Mouse (Mus musculus) kidney, embryonic 15.5 days (tissue): ENCODE results near the gene Stpg3. TPM values are rescaled to one million over a fixed set of nuclear protein-coding genes. Genes with fewer than 3 reads are reported as not detected.

ENCODE experiments used
- ATAC-seq: fragments of 200-750 bp; cut with Nextera tagmentation; replicated peaks from 2 replicates; pipeline ENCODE4 v1.8.0; 2017; ENCODE audit warnings: moderate TSS enrichment; ENCODE audit not compliant: low FRiP score
- H3K27ac ChIP-seq: fragments of 300-500 bp; sonication (generic); 2 replicates; pipeline ENCODE4 v1.5.1; 2015; ENCODE audit warnings: mild to moderate bottlenecking, inconsistent platforms
- H3K27me3 ChIP-seq: fragments of 300-500 bp; sonication (generic); 2 replicates; pipeline ENCODE4 v1.6.1; 2015; ENCODE audit warnings: inconsistent platforms
- H3K36me3 ChIP-seq: fragments of 300-500 bp; sonication (generic); 2 replicates; pipeline ENCODE4 v1.6.1; 2015; ENCODE audit warnings: inconsistent platforms
- H3K4me1 ChIP-seq: fragments of 300-500 bp; sonication (generic); 2 replicates; pipeline ENCODE4 v1.6.1; 2015; ENCODE audit warnings: inconsistent platforms
- H3K4me2 ChIP-seq: fragments of 300-500 bp; sonication (generic); 2 replicates; pipeline ENCODE4 v1.6.1; 2015; ENCODE audit warnings: moderate library complexity, mild to moderate bottlenecking, inconsistent platforms
- H3K4me3 ChIP-seq: fragments of 300-500 bp; sonication (generic); replicated peaks from 2 replicates; pipeline ENCODE4 v1.5.1; 2015; ENCODE audit warnings: mild to moderate bottlenecking, inconsistent platforms
- H3K9ac ChIP-seq: fragments of 300-500 bp; sonication (generic); 2 replicates; pipeline ENCODE4 v1.6.1; 2015; ENCODE audit warnings: mild to moderate bottlenecking, inconsistent platforms
- H3K9me3 ChIP-seq: fragments of 300-500 bp; sonication (generic); replicated peaks from 2 replicates; pipeline ENCODE4 v1.6.1; 2016; ENCODE audit warnings: inconsistent platforms
- WGBS: fragments of 180-500 bp; shearing (Covaris S2); methylation state at CpG from one replicate; pipeline ENCODE4 v1.1.7; 2015; ENCODE audit warnings: mixed read lengths; 5-methylcytosine and 5-hydroxymethylcytosine counted together
- polyA plus RNA-seq: library from polyadenylated mRNA; unstranded; fragments of >200 nt; fragmentation: Nextera tagmentation; extraction: Ambion mirVana; gene quantifications from 2 replicates; pipeline ENCODE4 v1.2.1, GENCODE M21; 2015

Stpg3 gene
- polyA plus RNA-seq, 1 experiment from 2014 or later = 0.55 TPM

- Histone ChIP-seq H3K4me3 (peak overlapping the region; percentile 72), H3K36me3 (peaks cover 13% of the 10 kb centered on the region), H3K27me3 (no peaks in the 10 kb centered on the region), H3K4me2 (peak overlapping the region; percentile 60), H3K9me3 (no peaks in the 10 kb centered on the region), H3K27ac (peak overlapping the region; percentile 99), H3K4me1 (peaks cover 25% of the 10 kb centered on the region), H3K9ac (peak overlapping the region; percentile 55)
- WGBS = 1% methylated on average over 40 of the region's 41 CpGs
- ATAC-seq = peak; percentile 96
Observed at GRCm38 (mm10) chr2:25224766-25225752, 10.6 kb upstream of the Stpg3 start.

GRCm38 (mm10) chr2:25224492-25224765, 10.0 kb upstream of the Stpg3 start, which contains the start of gene Tubb4b:
Gene Tubb4b (minus strand): TSS chr2:25224702.
- peak within 1 kb of the TSS; percentile 99 for H3K27ac ChIP-seq
- no peak for ATAC-seq
- H3K27me3 ChIP-seq = no peaks in the 10 kb centered on the region
- peaks cover 13% of the 10 kb centered on the region for H3K36me3 ChIP-seq
- H3K4me2 ChIP-seq = peak within 1 kb of the TSS; percentile 88
- WGBS = under 1% methylated on average over 17 of the region's 17 CpGs
- H3K9me3 ChIP-seq = no peaks in the 10 kb centered on the region
- peak within 1 kb of the TSS; percentile 87 for H3K9ac ChIP-seq
- peaks cover 25% of the 10 kb centered on the region for H3K4me1 ChIP-seq
- H3K4me3 ChIP-seq = peak within 1 kb of the TSS; percentile 72

- H3K4me1 ChIP-seq = peaks cover 24% of the 10 kb centered on the region
- H3K4me3 ChIP-seq = peak overlapping the region; percentile 72
- 1% methylated on average over 53 of the region's 53 CpGs for WGBS
- H3K27me3 ChIP-seq = no peaks in the 10 kb centered on the region
- peaks cover 13% of the 10 kb centered on the region for H3K36me3 ChIP-seq
- ATAC-seq = peak; percentile 52
- H3K9me3 ChIP-seq = no peaks in the 10 kb centered on the region
- peak overlapping the region; percentile 87 for H3K9ac ChIP-seq
- peak overlapping the region; percentile 97 for H3K27ac ChIP-seq
- H3K4me2 ChIP-seq = peak overlapping the region; percentile 88
Observed at GRCm38 (mm10) chr2:25223681-25224491, 9.4 kb upstream of the Stpg3 start.

GRCm38 (mm10) chr2:25221331-25221772, 6.9 kb upstream of the Stpg3 start:
- ATAC-seq = no peak
- Histone ChIP-seq H3K4me1 (peaks cover 18% of the 10 kb centered on the region), H3K9ac (no peak overlapping the region), H3K9me3 (no peaks in the 10 kb centered on the region), H3K27me3 (no peaks in the 10 kb centered on the region), H3K4me2 (no peak overlapping the region), H3K4me3 (no peak overlapping the region), H3K36me3 (peaks cover 13% of the 10 kb centered on the region), H3K27ac (no peak overlapping the region)
- WGBS = 77% methylated on average over 5 of the region's 5 CpGs

GRCm38 (mm10) chr2:25218445-25218844, 4.0 kb upstream of the Stpg3 start, which contains the start of gene Fam166a:
Gene Fam166a (plus strand): TSS chr2:25218745.
- ATAC-seq = no peak

GRCm38 (mm10) chr2:25217666-25218065, 3.2 kb upstream of the Stpg3 start:
- Histone ChIP-seq H3K27ac (no peak overlapping the region), H3K9me3 (no peaks in the 10 kb centered on the region), H3K4me3 (no peak overlapping the region), H3K4me1 (no peaks in the 10 kb centered on the region), H3K27me3 (no peaks in the 10 kb centered on the region), H3K9ac (no peak overlapping the region), H3K4me2 (no peak overlapping the region), H3K36me3 (peaks cover 13% of the 10 kb centered on the region)
- no peak for ATAC-seq
- 58% methylated on average over 2 of the region's 2 CpGs for WGBS

More at GRCm38 (mm10) chr2:25218445-25218844, 4.0 kb upstream of the Stpg3 start, which contains the start of gene Fam166a:
- Histone ChIP-seq H3K4me3 (no peak within 1 kb of the TSS), H3K36me3 (peaks cover 13% of the 10 kb centered on the region), H3K27ac (no peak within 1 kb of the TSS), H3K4me2 (no peak within 1 kb of the TSS), H3K4me1 (peaks cover 6% of the 10 kb centered on the region), H3K27me3 (no peaks in the 10 kb centered on the region), H3K9ac (no peak within 1 kb of the TSS), H3K9me3 (no peaks in the 10 kb centered on the region)

- ATAC-seq = no peak
- Histone ChIP-seq H3K4me3 (no peak overlapping the region), H3K9me3 (no peaks in the 10 kb centered on the region), H3K27ac (no peak overlapping the region), H3K27me3 (no peaks in the 10 kb centered on the region), H3K36me3 (0 out of 2 replicates have a peak, but pooled peaks cover 9% of the 10 kb centered on the region), H3K4me2 (no peak overlapping the region), H3K9ac (no peak overlapping the region), H3K4me1 (peaks cover 25% of the 10 kb centered on the region)
- WGBS = 74% methylated on average over 23 of the region's 23 CpGs
Observed at GRCm38 (mm10) chr2:25213266-25213865, 1.1 kb downstream of the Stpg3 start.

GRCm38 (mm10) chr2:25211121-25211670, 3.2 kb downstream of the Stpg3 start, which contains the start of gene Nelfb:
Gene Nelfb (minus strand): TSS chr2:25211489.
- no peaks in the 10 kb centered on the region for H3K27me3 ChIP-seq
- no peaks in the 10 kb centered on the region for H3K9me3 ChIP-seq
- ATAC-seq = peak; percentile 92
- peak within 1 kb of the TSS; percentile 96 for H3K4me3 ChIP-seq
- peak within 1 kb of the TSS; percentile 68 for H3K4me2 ChIP-seq
- H3K9ac ChIP-seq = peak within 1 kb of the TSS; percentile 83
- peaks cover 25% of the 10 kb centered on the region for H3K4me1 ChIP-seq
- WGBS = under 1% methylated on average over 44 of the region's 44 CpGs
- peaks cover 31% of the 10 kb centered on the region for H3K36me3 ChIP-seq
- peak within 1 kb of the TSS; percentile 95 for H3K27ac ChIP-seq

GRCm38 (mm10) chr2:25210686-25211085, 3.8 kb downstream of the Stpg3 start:
- no peaks in the 10 kb centered on the region for H3K9me3 ChIP-seq
- H3K4me2 ChIP-seq = peak overlapping the region; percentile 68
- peak overlapping the region; percentile 96 for H3K4me3 ChIP-seq
- peak overlapping the region; percentile 95 for H3K27ac ChIP-seq
- peak; percentile 48 for ATAC-seq
- H3K27me3 ChIP-seq = no peaks in the 10 kb centered on the region
- peaks cover 36% of the 10 kb centered on the region for H3K36me3 ChIP-seq
- peak overlapping the region; percentile 83 for H3K9ac ChIP-seq
- H3K4me1 ChIP-seq = peaks cover 25% of the 10 kb centered on the region
- under 1% methylated on average over 24 of the region's 24 CpGs for WGBS

GRCm38 (mm10) chr2:25207593-25207992, 6.8 kb downstream of the Stpg3 start:
- Histone ChIP-seq H3K27ac (no peak overlapping the region), H3K36me3 (peaks cover 67% of the 10 kb centered on the region), H3K4me3 (no peak overlapping the region), H3K4me1 (peaks cover 25% of the 10 kb centered on the region), H3K4me2 (no peak overlapping the region), H3K27me3 (no peaks in the 10 kb centered on the region), H3K9ac (no peak overlapping the region), H3K9me3 (no peaks in the 10 kb centered on the region)
- no peak for ATAC-seq
- 100% methylated on average over 1 of the region's 1 CpGs for whole genome bisulfite sequencing

- Histone ChIP-seq H3K27me3 (no peaks in the 10 kb centered on the region), H3K4me3 (no peak overlapping the region), H3K4me2 (no peak overlapping the region), H3K36me3 (peaks cover 100% of the 10 kb centered on the region), H3K27ac (no peak overlapping the region), H3K4me1 (0 out of 2 replicates have a peak, but pooled peaks cover under 1% of the 10 kb centered on the region), H3K9ac (no peak overlapping the region), H3K9me3 (no peaks in the 10 kb centered on the region)
- no peak; the same call in 1 of the 2 replicates for ATAC-seq
- 67% methylated on average over 4 of the region's 4 CpGs for WGBS
Observed at GRCm38 (mm10) chr2:25203631-25204214, 10.7 kb downstream of the Stpg3 start.
